Mouse (Mus musculus): ENCODE measurements around the gene Vrtn. TPM values are rescaled to one million over a fixed set of nuclear protein-coding genes. Genes with fewer than 3 reads are reported as not detected.

The Vrtn gene
- not detected in 2 replicates for polyA plus RNA-seq (2012)

DNA sequence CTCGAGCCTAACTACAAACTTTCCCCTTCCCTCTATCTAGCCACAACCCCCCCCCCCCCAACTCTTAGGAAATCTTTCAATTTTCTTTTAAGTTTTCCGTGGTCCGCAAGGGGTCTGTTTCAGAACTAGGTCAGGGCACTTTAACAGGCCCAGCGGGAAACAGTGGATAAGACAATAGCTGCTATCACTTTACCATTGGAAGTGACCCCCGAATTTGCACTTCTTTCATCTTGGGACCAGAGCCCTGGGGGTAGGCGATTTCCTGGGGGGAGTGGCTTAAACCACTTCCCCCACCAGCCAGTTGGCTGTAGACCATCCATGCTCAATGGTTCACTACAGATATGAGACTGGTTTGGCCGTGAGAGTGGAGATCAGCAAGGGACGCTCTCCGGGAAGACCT lies at the start of gene Vrtn:
Gene Vrtn, plus strand, starts transcription at position 366 of the 400 bp plus-strand sequence.

DNA sequence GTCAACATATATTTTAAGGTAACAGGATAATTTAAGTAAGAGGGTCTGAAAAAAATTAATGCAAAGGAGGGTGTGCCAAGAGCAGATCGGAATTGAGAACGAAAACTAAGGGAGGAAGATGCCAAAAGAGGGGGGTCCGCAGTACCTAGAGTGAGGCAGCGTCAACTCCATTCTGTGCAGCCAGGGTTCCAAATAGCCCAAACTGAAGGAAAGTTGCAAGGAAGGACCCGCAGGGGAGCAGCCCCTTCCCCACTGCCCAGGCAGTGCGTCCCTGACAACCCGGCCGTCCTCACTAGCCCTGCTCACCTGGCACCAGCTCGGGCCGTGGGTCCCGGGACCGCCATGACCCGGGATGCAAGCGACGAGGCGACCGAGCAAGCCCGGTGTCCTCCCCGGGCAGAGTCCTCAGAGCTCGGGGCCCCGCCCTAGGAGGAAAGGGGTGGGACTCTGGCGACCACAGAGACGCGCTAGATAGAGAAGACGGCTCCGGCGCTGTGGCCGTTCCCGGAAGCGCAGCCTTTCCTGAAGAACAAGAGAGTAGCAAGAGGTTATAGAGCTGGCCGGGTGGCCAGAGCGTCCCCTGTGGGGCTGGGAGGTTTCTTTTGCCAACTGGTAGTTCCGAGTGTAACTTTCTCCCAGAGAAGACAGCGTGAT lies 23.7 kb upstream of the Vrtn start, which contains the start of gene Abcd4:
Gene Abcd4, minus strand, starts transcription at position 437 of the 654 bp plus-strand sequence.

GRCm38 (mm10) chr12:84698319-84699081 lies 57.7 kb downstream of the Vrtn start, which contains the start of gene Syndig1l:
Syndig1l (minus strand) TSS chr12:84698831.

Other genes with a start within 250 kb of the Vrtn start
- gene Entpd5, start 232.0 kb upstream of the Vrtn start, polyA plus RNA-seq (2012): 3.1 and 3.5 TPM in 2 replicates
- 1.1 and 1.7 TPM in 2 replicates for gene Bbof1, start 231.9 kb upstream of the Vrtn start, polyA plus RNA-seq (2012)
- 31.4 and 37.9 TPM in 2 replicates for gene Rnf113a2, start 223.8 kb upstream of the Vrtn start, polyA plus RNA-seq (2012)
- 1.2 and 1.5 TPM in 2 replicates for gene Aldh6a1, start 190.0 kb upstream of the Vrtn start, polyA plus RNA-seq (2012)
- gene Lin52, start 189.6 kb upstream of the Vrtn start, polyA plus RNA-seq (2012): 0.70 and 0.90 TPM in 2 replicates
- gene Vsx2, start 71.3 kb upstream of the Vrtn start, polyA plus RNA-seq (2012): not detected in 2 replicates
- gene Abcd4, start 23.6 kb upstream of the Vrtn start, polyA plus RNA-seq (2012): 3.3 and 4.1 TPM in 2 replicates
- 0.10 and 0.22 TPM in 2 replicates for gene Syndig1l, start 57.8 kb downstream of the Vrtn start, polyA plus RNA-seq (2012)
- gene Npc2, start 132.1 kb downstream of the Vrtn start, polyA plus RNA-seq (2012): 313 and 426 TPM in 2 replicates
- 30.2 and 32.4 TPM in 2 replicates for gene Isca2, start 132.2 kb downstream of the Vrtn start, polyA plus RNA-seq (2012)
- 0.12 TPM in 1 of 2 replicates, not detected in the other for gene Ltbp2, start 235.5 kb downstream of the Vrtn start, polyA plus RNA-seq (2012)